Mouse (Mus musculus) layer of hippocampus, postnatal 25 days (tissue): ENCODE results near the gene Iars. TPM values are rescaled to one million over a fixed set of nuclear protein-coding genes. Genes with fewer than 3 reads are reported as not detected.

Experiments used
- DNase-seq, 2 experiments: peaks; one replicate each; pipeline ENCODE4 v3.0.0; 2022; ENCODE audit warnings: mixed read lengths in 2 of 2, low spot score in 1 of 2; ENCODE audit errors: extremely low spot score in 1 of 2
- total RNA-seq, 2 experiments: library from RNA; stranded (reverse); gene quantifications; 2 replicates each; pipeline ENCODE4 v1.2.3; 2021

Iars gene
- 10 to 100 TPM; 68.7 to 69.9 TPM for total RNA-seq

DNA sequence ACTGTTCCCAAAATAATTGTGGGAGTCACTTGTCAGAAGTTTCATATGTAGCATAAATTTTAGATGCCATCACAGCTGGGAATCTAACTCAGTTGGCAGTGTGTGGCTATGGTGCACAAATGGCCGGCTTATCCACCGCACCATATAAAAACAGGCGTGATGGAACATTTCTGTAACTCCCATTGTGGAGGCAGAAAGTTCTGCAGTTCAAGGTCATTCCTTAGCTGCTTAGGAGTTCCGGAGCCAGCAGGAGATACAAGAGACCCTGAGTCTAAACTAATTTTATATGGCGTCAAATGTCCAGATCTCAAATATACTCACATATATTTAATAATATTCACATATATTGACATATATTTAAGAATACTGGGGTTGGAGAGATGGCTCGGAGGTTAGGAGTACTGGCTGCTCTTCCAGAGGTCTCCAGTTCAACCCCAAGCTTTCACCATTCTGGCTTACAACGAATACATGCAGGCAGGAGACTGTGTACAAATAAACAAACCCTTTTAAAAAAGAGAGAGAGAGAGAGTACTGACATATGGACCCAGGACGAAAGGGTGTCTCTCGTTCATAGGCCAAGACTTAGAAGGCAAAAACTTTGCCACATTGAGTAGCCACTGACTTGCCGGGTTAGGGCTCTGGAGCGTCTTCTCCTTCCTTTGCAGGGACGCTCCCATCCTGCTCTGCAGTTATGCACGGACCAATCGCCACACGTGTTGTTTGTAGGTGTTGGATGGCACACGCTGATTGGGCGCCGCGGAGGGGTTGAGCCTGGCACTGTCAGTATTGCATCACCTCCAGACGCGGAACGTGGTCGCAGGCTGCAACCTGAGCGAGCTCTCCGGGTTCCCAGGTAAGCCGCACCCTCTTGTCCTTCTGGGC, at the start of gene Iars:
Iars (plus strand) TSS at position 750 of the 882 bp plus-strand sequence.
- peak; percentile 99 for DNase-seq

DNA sequence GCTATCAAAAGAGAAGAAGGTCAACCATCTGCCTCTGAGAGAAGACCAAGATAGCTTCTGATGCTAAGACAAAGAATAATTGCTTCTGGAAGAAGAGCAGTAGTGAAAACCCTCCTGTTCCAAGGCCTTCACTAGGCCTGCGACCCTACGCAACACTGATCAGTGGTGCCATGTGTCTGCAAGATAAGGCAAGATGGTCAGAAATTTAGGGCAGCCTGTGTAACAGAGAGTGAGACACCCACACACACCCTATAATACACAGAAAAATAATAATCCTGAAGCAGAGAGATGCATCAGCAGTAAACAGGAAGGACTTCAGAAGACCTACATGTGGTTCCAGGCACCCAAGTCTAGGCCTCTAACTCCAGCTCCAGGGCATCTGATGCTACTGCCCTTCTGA, 41.9 kb upstream of the Iars start:
- DNase-seq: no peak

DNA sequence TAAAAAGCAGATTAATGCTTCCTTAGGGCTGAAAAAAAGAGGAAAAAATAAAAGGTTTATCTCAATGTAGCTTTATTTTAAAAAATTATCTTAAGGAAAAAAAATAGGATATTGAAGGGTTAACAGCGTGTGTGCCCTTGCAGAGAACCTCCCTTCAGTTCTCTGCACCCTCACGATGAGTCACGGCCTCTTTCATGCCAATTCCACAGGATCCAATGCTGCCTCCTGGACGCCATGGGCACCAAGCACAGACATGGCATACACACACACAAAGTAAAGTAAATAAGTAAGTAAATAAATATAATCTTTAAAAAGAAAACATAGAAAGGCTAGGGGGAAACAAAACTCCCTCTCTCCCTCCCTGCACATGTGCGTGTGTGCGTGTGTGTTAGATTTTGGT, 39.2 kb upstream of the Iars start:
- no peak for DNase-seq

DNA sequence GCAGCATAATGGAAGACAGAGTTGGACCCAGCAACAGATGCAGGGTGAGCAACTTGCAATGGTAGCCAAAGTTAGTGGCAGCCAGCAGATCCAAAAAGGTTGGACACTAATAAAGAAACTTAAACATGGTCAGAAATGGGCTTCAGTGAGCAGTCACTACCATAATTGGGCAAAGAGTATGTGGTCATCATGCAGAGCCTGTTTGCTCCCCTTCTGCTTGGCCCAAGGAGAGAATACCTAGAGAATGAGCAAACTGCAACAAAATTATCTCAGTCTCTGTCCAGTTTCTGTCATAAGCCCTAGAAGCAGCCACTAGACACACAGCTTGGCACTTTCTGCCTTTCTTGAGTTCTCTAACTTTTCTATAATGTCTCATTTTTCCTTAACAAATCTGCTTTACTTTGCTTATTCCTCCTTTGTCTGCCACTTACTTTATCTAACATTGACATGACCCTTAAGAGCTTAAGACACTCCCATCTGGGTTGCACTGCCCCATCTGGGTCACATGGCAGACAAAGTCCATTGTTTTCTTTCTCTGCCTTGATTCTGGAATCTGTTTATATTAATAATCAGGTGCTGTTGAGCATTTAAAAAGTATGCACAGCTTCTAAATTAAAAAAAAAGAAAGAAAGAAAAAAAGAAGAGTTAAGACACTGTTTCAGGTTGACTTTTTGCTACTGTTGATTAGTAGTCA, 38.1 kb upstream of the Iars start:
- no peak for DNase-seq

DNA sequence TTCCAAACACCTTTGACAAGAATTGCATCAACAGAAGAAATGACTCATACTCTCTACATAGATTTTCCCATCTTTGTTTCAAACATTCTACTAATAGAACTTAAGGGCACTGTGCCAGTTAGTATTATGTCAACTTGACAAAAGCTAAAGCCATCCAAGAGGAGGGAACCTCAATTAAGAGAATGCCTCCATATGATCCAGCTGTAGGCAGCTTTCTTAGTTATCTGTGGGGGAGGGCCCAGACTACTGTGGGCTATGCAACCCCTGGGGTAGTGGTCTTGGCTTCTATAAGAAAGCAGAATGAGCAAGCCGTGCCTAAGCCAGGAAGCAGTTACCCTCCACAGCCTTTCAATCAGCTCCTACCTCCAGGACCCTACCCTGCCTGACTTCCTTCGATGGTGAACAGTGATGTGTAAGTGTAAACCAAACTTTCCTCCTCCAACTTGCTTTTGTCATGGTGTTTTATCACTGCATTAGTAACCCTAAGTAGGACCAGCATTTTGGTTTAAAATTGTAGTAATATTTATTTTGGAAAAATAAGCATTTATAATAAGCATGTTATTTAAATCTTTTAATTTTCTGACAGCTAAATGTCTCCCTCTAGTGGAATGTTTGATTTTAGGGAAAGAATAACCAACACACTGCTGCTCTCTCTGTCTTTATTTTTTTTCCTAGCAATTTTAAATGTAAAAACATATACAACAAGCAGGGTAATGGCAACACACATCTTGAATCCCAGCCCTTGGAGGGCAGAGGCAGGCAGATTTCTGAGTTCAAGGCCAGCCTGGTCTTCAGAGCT, 37.0 kb upstream of the Iars start:
- DNase-seq: no peak

DNA sequence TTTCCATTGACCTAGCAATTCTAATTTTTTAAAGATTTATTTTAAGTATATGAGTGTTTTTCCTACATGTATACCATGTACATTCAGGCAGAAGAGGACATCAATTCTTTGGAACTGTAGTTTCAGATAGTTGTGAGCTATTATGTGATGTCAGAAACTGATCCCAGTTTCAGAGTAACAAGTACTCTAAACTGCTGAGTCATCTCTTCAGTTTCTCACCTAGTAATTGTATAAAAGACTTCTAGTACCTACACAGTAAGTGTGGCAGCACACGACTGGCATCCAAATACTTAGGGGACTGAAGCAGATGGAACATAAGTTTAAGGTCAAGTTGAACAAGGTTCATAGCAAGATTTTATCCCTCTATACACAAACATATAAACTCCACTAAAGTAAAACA, 35.9 kb upstream of the Iars start:
- no peak for DNase-seq

DNA sequence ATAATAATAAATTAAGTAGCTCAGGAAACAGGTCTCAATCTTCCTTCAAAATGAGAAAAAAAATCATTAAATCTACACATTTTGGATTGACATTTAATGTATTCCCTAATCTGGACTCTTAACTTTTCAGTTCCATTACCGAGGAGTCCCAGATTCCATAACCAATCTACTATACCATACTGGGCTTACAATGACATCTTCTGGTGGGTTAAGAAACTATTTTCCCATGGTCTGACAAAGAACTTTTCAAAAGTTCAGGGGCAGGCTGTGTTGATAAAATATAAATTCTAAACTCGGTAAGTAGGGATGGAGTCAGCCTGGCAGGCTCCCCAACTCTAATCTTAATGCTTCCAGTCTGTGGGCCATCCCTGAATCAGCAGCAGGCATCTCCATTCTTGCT, 30.8 kb upstream of the Iars start:
- DNase-seq: no peak

DNA sequence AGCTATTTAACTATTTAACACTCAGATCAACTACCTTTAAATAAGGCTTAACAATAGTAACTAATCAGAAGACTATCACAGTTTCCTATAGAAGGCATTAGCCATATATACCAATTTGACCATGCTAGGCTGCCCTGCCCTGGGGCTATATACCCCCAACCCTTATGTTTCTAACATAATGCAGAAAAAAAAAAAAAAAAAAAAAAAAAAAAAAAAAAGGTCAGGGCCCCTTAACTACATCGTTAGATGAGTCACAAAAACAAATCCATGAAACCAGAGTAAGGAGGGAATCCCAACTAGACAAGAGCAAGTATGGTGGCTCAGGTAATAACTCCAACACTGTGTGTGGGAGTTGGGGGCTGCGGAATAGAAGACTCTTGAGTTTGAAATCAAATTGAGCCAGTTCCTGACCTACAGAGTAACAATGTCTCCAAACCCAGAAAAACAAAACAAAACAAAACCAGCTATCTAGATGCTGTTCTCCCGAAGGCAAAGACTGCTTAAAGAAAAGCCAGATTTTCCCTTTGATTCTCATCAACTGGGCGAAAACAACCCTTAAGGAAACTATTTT, 30.0 kb upstream of the Iars start:
- DNase-seq: no peak

DNA sequence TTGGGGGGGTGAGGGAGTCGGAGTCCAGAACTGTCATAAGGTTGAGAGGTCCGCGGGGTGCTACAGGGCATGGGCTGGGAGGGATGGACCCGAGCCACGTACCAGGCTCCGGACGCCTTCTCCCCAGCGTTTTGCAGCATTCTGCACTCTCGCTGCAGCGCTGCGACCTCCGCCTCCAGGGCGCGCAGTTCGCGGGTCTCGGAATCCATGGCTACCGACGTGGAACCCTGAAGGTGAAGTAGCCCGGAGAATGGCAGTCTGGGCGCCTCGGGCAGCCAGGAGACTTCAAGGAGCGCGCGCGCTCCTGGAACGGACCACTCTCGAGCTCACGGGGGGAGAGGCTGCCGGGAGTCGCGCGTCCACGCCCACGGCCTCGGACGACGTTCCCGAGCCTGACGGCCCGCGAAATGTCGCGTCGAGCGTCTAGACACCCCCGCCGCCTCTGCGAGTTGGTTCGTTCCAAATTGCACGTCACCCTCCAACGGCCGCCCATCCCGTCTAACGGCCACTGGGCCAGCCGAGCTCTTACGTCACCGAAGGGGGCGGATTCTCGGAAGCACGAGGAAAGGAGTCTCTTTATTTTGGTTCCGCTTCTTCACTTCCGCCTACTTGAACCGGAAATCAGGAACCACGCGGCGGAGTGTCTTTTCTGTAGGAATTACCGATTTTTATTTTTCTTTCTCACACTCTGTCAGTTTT, 29.3 kb upstream of the Iars start, which contains the start of the genes Cenpp and Nol8:
Cenpp (minus strand) TSS at position 305 of the 699 bp plus-strand sequence.
Nol8 (plus strand) TSS at position 598 of the 699 bp plus-strand sequence.
- DNase-seq: peak; percentile 98 to 99

DNA sequence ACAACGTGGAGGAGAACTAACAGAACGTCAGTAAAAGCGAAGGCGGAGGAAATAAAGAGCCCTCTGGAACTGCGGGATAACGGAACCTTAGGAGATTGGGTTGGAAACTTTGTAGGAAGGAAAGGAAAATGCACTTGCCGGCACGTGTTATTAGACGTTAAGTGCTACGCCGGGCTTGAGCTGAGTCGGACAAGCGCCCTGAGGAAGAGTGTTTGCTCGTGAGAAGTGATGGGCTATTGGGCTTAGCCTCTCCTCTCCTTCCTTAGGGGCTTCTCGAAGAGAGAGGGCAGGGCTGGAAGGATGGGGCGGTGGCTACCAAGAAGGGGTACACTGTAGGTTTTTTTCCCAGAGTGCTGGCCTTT, 28.7 kb upstream of the Iars start:
- DNase-seq: peak in 1 of 2 experiments; percentile 46

DNA sequence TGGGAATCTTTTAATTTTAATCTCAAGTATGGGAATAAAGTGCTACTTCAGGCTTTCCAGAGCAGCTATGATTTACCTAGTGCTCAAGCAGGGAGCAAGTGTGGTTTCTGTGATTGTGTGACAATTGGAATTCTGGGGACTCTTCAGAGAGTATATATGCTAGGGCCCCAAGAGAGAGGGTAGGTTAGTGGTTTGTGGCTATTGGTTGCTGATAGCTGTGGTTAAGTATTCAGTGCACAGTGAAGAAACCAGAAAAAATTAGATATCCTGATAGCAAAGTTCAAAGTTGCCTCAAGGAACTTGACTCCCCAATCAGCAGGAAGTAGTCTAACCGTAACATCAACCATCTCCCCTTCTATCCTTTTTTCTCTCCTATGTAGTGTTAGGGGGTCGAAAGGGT, 4.1 kb upstream of the Iars start:
- DNase-seq: no peak

DNA sequence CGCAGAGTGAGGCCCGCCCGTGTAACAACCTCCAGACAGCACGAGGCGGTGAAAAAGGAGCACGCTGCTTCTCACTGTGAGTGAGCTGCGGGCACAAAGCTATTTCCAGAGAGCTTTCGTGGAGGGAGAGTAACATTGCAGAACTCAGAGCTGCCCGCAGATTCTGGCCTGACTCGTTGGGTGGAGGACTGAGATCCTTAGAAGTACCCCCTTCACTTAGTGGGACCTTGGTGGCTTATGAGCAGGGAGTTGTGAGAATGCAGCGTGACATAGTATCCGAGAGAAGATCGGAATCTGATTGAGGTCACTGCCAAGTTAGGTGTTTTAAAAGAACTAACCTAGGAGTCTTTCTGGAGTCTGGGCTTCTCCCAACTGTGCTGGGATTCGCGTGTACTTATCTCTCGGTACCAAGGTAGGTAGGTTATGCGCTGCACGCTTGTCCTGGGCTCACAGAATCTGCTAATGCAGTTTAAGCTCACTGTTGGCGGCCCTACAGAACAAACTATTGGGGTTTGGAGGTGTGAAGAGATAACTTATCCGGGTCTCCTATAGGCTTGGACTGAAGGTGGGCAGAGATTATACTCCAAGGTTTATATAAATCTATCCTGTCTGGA, 440 bp downstream of the Iars start:
- DNase-seq: no peak

DNA sequence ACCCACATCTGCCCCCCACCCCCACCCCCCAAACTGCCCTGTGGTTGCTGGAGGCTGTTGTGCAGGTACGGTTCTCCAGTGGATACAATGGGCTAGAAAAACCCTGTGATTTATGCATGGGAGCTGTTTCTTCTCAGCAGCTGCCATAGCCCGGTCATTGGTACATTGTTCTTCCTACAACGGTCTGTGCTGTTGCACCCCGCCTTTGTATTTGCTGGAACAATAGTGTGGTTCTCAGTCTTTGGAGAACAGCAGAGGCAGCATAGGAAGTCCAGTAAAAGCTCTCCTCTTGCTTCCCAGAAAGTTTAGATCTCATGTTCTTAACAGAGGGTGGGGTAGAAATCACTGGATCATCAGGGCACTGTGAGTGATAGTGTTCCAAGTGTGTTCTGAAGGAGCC, 2.4 kb downstream of the Iars start:
- DNase-seq: no peak

DNA sequence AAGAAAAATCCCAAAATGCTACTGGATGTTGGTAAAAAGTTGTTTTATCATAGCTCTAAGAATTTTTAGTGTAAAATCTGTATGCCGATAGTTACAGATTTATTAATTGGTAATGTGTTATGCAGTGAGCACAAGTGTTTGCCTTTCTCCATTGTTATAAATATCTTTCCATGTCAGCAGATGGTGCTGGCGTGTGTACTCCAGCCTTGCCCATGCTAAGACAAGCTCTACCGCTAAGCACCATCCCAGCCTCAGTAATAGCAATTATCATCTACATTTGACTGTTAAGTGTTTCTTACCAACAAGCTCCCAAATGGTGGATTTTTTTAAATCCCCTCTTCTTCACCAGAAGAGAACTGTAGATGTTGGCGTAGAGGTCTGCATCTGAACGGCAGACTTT, 9.2 kb downstream of the Iars start:
- no peak for DNase-seq

DNA sequence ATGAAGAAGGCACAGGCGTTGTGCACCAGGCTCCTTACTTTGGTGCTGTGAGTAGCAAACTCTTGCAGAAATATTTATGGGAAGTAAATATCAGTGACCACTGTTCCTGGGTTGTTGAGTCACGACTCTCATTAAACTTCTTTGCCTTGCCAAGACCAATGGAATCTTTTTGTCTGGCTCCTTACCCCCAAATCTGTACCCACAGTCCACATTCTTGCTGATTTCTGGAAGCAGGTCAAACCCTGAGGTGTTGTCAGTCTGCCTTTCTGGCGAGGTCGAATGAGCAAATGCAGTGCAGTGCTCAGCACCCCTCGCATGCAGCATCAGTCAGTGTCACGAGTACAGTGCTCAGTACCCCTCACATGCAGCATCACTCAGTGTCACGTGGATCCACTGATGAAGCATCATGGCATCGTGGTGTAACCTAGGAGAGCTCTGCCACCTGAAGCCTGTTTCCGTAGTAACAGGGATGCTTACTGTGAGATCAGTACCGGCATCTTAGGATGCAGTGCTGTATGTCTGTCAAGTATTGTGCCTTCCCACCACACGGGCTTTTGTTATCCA, 21.4 kb downstream of the Iars start:
- no peak for DNase-seq

DNA sequence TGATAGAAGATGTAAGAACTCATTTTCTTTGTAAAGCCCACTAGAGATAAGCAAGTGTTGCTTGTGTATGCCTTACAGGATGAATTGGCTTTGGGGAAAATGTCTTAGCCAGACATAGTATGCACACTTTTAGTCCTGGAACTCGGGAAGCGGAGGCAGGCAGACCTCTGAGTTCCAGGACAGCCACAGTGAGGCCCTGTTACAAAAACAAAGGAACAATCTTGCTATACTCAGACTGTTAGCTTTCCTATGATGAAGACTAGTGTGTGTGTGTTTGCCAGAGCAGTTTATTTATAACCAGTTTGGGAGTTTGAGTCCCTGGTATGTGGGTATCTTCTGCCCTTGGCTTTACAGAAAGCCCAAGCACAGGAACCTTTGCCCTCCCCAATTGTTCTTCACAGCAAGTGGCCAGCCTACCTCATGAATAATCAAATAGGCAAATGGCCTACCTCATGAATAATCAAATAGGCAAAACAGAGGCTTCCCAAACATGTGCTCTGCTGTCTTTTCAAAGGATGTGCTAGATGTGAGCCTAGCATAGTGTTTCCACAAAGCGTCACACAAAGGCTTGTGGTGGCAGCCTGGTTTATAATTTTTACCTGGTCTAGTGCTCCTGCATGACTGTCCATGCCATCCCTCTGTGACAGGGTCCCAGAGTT, 24.3 kb downstream of the Iars start:
- no peak for DNase-seq

DNA sequence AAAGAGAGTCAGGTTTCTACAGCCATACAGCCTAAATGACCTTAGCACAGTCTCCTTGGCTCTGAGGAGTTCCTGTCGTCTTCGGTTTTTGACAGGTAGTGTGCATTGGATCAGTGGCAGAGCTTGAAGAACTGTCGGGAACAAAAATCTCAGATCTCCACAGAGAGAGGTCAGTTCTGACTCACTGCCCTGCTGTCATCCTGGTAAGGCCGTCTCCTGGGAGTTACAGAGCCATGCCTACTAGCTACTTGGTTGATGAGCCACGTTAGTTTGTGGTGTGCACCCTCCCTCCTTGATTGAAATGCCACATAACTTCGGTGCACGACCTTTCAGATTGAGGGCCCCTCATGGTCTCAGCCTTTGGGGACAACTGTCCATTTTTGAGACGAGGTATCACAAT, 26.4 kb downstream of the Iars start:
- no peak for DNase-seq

DNA sequence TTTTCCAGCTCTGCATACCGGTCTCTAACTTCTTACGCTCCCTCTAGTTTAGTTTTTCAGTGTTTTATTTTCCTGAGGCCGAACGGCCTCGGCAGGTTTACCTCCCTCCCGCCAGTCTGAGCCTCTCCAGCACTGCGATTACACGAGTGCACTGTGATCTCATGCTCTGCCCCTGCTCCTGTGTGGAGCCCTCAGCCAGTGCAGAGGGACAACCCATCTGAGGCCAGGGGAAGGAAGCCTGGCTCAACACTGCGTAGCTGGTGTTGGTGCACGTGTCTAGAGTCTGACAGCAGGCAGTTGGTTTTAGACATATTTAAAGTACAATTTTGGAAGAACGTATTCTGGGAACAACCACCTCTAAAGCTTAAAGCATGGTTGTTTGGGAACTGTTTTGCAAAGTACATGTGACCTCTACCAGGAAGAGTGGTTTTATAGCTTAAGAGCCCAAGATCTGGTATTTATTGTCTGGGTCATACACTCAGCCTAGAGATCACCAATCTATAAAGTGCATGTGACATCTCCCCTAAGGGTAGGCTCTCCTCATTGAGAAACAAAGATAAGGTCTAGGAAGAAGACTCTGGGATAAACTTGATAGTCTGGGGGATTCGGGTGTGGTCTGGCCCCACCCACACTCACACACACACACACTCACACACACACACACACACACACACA, 30.3 kb downstream of the Iars start:
- DNase-seq: no peak
